Mouse (Mus musculus): ENCODE measurements around the gene Lacc1. TPM values are rescaled to one million over a fixed set of nuclear protein-coding genes. Genes with fewer than 3 reads are reported as not detected.

Gene Lacc1
- polyA plus RNA-seq, 1 experiment, result 7.4 TPM

DNA sequence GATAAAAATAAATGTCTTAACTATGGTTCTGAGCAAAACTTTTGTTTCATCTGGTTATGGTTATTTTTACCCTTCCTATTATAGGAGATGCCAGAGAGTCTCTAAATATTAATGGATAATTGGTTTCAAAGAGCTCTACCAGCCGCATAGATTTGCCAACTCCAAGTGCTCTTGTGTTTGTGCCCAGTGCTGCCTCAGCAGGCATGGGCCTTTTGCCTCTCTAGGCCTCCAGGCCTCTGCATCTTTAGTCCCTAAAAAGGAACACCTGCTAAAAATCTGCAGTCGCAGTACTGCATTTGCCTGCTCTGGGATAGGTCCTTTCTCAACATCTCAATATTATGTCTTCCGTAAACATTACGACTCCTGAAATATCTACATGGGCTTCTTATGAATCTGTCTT, 55.5 kb downstream of the Lacc1 start:
- DNase-seq (ENCODE audit: extremely low spot score in 1 of 2, low spot score in 1 of 2), result no peak

DNA sequence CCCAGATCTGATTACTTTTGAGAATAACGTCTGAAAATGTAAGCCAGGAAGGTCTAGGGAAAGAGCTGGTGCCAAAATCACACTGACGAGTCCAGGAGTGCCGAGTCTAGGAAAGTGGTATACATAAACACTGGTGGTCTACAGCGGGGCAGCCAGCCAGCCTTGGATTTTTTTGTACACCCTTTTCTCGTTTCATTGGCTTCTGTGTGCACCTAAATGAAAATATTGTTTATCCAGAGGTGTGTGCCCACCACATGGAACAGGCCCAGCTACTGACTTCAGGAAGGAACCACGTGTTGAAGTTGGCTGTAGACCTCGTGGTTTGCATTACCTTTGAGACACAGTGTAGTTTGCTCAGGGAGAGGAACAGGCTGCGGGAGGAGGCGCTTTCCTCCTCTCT, 57.1 kb downstream of the Lacc1 start:
- no peak for DNase-seq (ENCODE audit: extremely low spot score in 1 of 2, low spot score in 1 of 2)

Other genes with a start within 250 kb of the Lacc1 start
- gene Ccdc122, start 132 bp downstream of the Lacc1 start, polyA plus RNA-seq (2012; rRNA removed), result 2.4 and 3.1 TPM in 2 replicates
- 18.7 and 23.8 TPM in 2 replicates for gene Enox1, start 119.9 kb upstream of the Lacc1 start, polyA plus RNA-seq (2012; rRNA removed)

Data from frontal cortex, adult 2 months (tissue).